Mouse (Mus musculus) activated CD4-positive, CD25-positive, alpha-beta regulatory T cell (primary cell): ENCODE data around the gene Pagr1a. TPM values are rescaled to one million over a fixed set of nuclear protein-coding genes. Genes with fewer than 3 reads are reported as not detected.

Source experiments
- polyA plus RNA-seq, 2 experiments: library from polyadenylated mRNA; unstranded; fragments of 100-300 nt; shearing (Covaris generic); gene quantifications; one replicate each; pipeline ENCODE4 v1.2.1; 2017

Pagr1a gene
- 100 to 1,000 TPM in 1 of 2 experiments, 10 to 100 TPM in 1; 99.8 to 119 TPM for polyA plus RNA-seq

DNA sequence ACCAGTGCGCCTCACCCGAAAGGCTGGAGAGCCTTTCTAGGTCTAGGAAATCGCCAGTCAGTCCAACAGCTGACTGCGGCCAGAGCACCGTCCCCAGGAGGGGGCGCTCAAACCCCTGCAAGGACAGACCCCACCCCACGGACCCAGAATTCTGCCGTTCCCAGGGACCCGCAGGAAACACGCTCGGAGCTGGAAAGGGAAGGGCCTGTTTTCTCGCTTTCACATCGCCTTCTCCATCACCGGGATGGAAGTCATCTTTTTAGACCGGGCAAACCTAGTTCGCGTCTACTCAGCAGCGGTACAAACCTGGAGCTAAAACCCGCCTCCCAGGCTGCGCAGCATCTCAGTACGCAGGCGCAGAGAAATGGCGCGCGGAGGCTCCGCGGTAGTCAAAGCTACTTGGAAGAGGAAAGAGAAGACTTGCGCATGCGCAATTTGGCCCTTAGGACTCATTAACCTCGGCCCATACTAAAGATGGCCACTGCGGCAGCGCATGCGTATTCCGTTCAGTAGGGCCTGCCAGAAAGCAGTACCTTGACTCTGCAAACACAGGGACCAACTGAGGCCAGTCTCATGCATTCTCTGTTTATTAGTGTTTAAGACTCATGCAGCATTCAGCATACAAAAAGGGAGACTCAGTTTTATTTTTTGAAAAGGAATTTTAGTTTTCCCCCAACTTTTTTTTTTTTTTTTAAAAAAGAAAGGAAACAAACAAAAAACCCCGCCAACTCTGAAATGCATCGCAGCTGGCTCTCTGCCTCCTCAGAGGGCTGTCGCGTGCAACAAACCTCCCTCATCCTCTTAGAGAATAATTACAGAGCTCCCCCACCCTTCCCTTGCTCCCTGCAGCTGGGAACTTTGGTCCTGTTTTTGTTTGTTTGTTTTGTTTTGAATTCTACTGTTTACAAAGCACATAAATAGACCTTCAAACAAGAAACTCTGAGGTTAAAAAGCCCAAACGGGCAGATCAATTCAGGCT lies at the start of gene Pagr1a:
Gene Pagr1a, minus strand, starts transcription at position 382 of the 979 bp plus-strand sequence.

DNA sequence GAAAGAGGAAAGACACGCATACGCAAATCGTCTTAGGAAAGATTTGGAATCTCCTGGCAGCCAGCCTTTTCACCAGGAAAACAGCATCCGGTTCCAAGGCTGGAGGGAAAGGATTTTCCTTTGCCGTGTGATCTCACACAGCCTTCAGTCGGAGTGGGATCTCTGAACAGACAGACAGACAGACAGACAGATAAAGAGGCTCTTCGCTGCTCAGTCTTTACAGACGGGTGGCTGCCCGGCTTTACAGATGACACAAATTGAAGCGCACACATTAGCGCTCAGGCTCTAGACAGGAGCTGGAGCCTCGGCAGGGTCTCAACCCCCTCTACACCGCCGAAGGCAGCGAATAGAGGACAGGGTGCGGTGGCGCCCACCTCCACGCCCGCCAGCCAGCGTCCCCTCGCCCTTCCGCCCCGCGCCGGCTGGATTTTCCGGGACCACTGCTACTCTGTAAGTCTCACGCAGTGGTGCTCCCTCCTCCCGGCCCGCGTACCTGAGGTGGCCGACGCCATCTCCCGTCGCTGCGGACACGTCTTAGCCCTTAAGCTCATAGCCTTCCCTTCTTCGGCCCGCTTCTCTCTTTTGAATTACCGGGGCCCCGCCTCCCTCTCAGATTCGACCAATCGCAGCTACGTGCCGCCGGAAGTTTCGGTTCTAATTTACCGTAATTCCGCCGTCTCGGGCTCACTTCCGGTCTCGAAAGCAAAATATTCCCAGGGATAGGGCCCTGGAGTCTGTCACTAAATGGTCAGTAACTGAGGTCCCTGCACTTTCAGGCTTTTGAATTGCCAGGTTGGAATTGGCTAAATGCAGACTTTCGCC lies 24.9 kb upstream of the Pagr1a start, which contains the start of gene Kif22:
Gene Kif22, minus strand, starts transcription at position 621 of the 822 bp plus-strand sequence.

DNA sequence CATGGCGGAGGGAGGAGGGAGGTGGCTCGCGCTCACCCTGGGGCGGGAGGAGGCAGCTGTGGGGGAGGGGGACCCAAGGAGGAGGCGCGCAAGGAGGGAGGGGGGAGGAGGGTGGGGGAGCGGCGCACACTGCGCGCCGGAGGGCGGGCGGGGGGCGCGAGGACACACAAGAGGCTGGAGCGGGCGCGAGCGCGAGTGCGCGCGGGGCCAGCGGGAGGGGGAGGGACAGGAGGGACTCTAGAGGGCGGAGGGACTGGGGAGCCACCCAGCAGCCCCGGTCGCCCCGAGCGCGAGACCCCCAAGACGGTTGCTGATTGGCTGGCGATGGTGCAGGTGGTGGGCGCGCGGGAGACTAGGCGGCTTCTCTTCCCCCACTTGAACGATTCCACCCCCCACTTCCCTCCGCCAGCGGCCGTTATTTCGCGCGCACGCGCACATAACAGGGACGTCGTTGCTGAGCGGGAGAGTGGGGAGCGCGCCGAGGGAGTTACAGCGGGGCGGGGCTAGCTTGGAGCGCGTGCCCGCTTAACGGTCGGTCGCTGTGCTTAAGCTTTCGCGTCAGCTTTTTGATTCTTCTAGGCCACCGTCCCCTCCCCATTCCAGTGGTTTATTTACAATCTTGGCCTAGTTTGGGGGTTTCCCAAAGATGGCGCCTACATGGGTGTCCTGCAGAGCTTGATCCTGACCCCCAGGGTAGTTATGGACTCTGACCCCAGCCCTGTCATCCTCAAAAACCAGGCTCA lies 10.0 kb upstream of the Pagr1a start, which contains the start of gene Maz:
Gene Maz, minus strand, starts transcription at position 54 of the 743 bp plus-strand sequence.

DNA sequence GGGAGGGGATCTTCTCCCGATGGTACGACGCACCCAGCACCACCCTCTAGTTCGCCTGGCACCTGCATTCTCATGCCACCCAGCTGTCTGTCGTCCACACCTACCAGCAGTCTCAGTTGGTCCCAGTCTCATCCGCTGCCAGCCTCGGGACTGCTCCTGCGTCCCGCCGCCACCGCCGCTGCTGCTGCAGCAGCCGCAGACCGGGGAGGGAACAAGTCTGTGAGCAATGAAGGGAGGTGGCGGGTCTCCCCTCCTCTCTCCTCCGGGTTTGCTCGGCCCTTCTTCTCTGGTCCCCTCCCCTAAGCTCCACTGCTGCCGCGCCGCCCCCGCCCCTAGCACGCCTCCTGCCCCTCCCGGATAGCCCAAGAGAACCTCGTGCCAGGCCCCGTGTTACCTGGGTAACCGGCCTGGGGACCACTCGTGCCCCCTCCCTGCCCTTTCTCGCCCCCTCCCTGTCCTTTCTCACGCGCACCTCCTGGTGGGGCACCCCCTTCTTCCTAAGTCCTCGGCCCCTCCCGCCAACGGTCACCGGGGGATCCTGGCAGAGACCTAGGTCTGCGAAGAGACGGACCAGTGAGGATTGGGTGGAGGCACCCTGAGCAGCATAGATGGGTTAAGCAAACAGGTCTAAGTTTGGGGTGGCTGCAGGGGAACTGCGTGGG lies 3.9 kb upstream of the Pagr1a start, which contains the start of the genes Gm42742 and Prrt2:
Gene Gm42742, minus strand, starts transcription at position 197 of the 662 bp plus-strand sequence.
Gene Prrt2, minus strand, starts transcription at position 311 of the 662 bp plus-strand sequence.

DNA sequence TGATC lies 869 bp downstream of the Pagr1a start, which contains the start of gene Pagr1b:
Gene Pagr1b, minus strand, starts transcription at position 4 of the 5 bp plus-strand sequence.

DNA sequence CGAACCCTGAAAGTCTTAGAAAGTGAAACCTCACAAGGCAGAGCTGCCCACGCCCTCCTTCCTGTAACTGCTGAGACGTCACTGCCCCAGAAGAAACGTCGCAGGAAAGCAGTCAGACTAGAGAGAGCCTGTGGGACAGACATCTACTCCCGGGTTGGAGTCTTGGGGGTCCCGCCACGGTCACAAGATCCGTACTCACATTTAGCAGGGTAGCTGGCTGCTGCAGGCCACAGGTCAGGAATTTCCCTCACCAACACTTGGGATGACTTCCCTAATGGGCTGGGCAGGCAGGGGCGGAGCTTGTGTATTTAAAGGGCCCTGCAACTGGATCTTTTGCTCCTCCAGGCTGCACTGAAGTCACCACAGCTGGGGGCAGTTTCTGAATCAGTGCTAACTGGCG lies 2.8 kb downstream of the Pagr1a start, which contains the start of gene Mvp:
Gene Mvp, minus strand, starts transcription at position 302 of the 400 bp plus-strand sequence.

DNA sequence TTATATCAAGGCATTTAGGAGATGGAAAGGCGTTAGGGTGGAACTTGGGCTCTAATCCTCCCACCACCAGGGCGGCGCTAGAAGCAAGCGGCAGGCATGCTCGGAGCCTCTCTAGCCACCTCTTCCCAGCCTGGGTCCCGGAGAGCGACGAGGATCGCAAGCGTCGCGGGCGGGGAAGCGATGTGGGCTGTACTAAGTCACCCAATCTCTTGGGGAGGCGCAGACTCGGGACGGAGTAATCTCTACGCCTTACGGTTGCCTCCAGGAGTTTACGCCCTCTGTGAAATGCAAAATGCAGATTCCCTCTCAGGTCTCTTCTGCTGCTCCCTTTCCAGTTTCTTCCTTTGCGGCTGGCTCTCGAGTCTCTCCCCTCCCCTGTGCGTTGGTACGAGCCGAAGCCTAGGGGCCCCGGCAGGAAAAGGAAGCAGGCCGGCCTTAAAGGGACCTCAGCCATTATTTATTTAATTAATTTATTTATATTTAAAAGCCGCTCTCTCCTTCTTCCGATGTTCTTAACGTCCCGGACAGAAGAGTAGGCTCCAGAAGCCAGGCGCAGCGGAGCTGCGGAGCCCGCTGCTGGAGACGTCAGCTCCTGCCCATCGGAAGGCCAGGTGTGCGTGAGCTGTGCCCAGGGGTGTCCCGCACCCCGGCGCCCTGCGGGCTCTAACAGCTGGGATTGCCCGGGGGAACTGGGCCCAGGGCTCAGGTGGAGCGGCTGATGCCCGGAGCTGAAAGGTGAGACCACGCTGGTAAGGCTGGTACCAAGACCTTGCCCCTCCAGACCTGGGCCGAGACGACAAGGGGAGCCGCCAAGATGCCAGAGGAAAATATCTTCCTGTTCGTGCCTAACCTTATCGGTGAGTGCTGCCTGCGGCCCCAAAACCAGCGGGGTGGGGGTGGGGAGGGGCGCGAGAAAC lies 40.9 kb downstream of the Pagr1a start, which contains the start of gene Cdiptos:
Gene Cdiptos, minus strand, starts transcription at position 149 of the 917 bp plus-strand sequence.

DNA sequence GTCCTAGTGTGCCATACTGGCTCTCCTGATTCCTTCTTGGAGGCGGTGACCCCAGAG lies 41.4 kb downstream of the Pagr1a start, which contains the start of gene Cdipt:
Gene Cdipt, plus strand, starts transcription at position 22 of the 57 bp plus-strand sequence.

Other genes starting within 250 kb of the Pagr1a start
- gene Ypel3, start 240.4 kb downstream of the Pagr1a start, polyA plus RNA-seq: 100 to 1,000 TPM; 529 to 591 TPM
- gene Tbx6, start 235.9 kb downstream of the Pagr1a start, polyA plus RNA-seq: 1 to 10 TPM; 1.9 to 4.1 TPM
- 100 to 1,000 TPM; 387 to 443 TPM for gene Ppp4c, start 224.9 kb downstream of the Pagr1a start, polyA plus RNA-seq
- gene Fam57b, start 219.7 kb downstream of the Pagr1a start, polyA plus RNA-seq: not detected
- gene 4930451I11Rik, start 185.7 kb downstream of the Pagr1a start, polyA plus RNA-seq: not detected
- gene Doc2a, start 169.9 kb downstream of the Pagr1a start, polyA plus RNA-seq: not detected
- 10 to 100 TPM; 10.5 to 16.6 TPM for gene Hirip3, start 155.4 kb downstream of the Pagr1a start, polyA plus RNA-seq
- gene Ino80e, start 155.0 kb downstream of the Pagr1a start, polyA plus RNA-seq: 10 to 100 TPM; 83.5 to 86.5 TPM
- gene Taok2, start 132.6 kb downstream of the Pagr1a start, polyA plus RNA-seq: 10 to 100 TPM; 37.1 to 39.0 TPM
- gene Tmem219, start 94.4 kb downstream of the Pagr1a start, polyA plus RNA-seq: 10 to 100 TPM; 42.2 to 49.8 TPM
- gene Kctd13, start 88.5 kb downstream of the Pagr1a start, polyA plus RNA-seq: 10 to 100 TPM; 32.0 to 38.0 TPM
- gene Asphd1, start 67.8 kb downstream of the Pagr1a start, polyA plus RNA-seq: under 1 TPM in 1 of 2 experiments, not detected in 1; 0.21 TPM
- gene Sez6l2, start 66.8 kb downstream of the Pagr1a start, polyA plus RNA-seq: under 1 TPM; 0.34 to 0.62 TPM
- gene Cdipt, start 41.4 kb downstream of the Pagr1a start, polyA plus RNA-seq: 100 to 1,000 TPM; 176 to 321 TPM
- gene Cdiptos, start 41.3 kb downstream of the Pagr1a start, polyA plus RNA-seq: 1 to 10 TPM in 1 of 2 experiments, under 1 TPM in 1; 0.64 to 2.0 TPM
- 10 to 100 TPM; 19.5 to 57.5 TPM for gene Mvp, start 2.7 kb downstream of the Pagr1a start, polyA plus RNA-seq
- 1 to 10 TPM in 1 of 2 experiments, under 1 TPM in 1; 0.54 to 1.7 TPM for gene Pagr1b, start 868 bp downstream of the Pagr1a start, polyA plus RNA-seq
- 10 to 100 TPM; 31.2 to 33.4 TPM for gene Gm42742, start 3.7 kb upstream of the Pagr1a start, polyA plus RNA-seq
- gene Prrt2, start 3.9 kb upstream of the Pagr1a start, polyA plus RNA-seq: 1 to 10 TPM; 6.4 to 8.6 TPM
- 100 to 1,000 TPM; 117 to 145 TPM for gene Maz, start 9.7 kb upstream of the Pagr1a start, polyA plus RNA-seq
- gene Kif22, start 25.1 kb upstream of the Pagr1a start, polyA plus RNA-seq: 10 to 100 TPM; 20.0 to 37.5 TPM
- not detected for gene Zg16, start 70.0 kb upstream of the Pagr1a start, polyA plus RNA-seq
- 100 to 1,000 TPM; 267 to 384 TPM for gene AI467606, start 74.0 kb upstream of the Pagr1a start, polyA plus RNA-seq
- gene Qprt, start 104.9 kb upstream of the Pagr1a start, polyA plus RNA-seq: 10 to 100 TPM; 18.6 to 21.0 TPM
- 100 to 1,000 TPM in 1 of 2 experiments, 10 to 100 TPM in 1; 86.6 to 120 TPM for gene Spn, start 120.5 kb upstream of the Pagr1a start, polyA plus RNA-seq
- gene Cd2bp2, start 178.7 kb upstream of the Pagr1a start, polyA plus RNA-seq: 10 to 100 TPM; 61.9 to 72.7 TPM
- 10 to 100 TPM; 54.9 to 75.1 TPM for gene Tbc1d10b, start 191.1 kb upstream of the Pagr1a start, polyA plus RNA-seq
- gene Mylpf, start 191.5 kb upstream of the Pagr1a start, polyA plus RNA-seq: 10 to 100 TPM; 16.3 to 22.5 TPM
- 10 to 100 TPM; 15.9 to 22.5 TPM for gene Zfp553, start 215.7 kb upstream of the Pagr1a start, polyA plus RNA-seq
- 100 to 1,000 TPM; 561 to 593 TPM for gene Sept1, start 215.8 kb upstream of the Pagr1a start, polyA plus RNA-seq
- 10 to 100 TPM; 14.3 to 16.7 TPM for gene Zfp771, start 226.9 kb upstream of the Pagr1a start, polyA plus RNA-seq
- gene Dctpp1, start 243.4 kb upstream of the Pagr1a start, polyA plus RNA-seq: 10 to 100 TPM; 50.9 to 60.3 TPM